Mouse (Mus musculus): ENCODE measurements around the gene Esyt3. TPM values are rescaled to one million over a fixed set of nuclear protein-coding genes. Genes with fewer than 3 reads are reported as not detected.

Gene Esyt3
- polyA plus RNA-seq, 1 experiment, result 4.9 TPM

DNA sequence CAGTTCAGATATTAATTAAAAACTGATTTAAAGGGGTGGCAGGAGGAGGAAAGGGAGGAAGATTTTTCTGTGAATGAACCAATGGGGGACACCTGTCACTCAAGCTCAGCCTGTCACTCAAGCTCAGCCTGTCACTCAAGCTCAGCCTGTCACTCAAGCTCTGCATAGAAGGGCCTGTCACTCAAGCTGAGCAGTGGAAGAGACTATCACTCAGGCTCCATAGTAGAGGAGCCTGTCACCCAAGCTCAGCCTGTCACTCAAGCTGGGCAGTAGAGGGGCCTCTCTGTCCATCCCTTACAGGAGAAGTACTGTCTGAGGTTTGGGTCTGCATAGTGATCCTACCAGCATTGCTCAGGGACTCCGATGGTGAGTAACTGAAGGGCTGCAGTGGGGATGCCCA lies 20.1 kb downstream of the Esyt3 start:
- Histone ChIP-seq H3K27me3 (ENCODE audit: control insufficient read depth, insufficient read depth, low read length, poor library complexity, severe bottlenecking) (no peaks in the 10 kb centered on the region), H3K4me1 (ENCODE audit: control insufficient read depth, insufficient read depth, low read length) (no peaks in the 10 kb centered on the region), H3K9ac (ENCODE audit: low read depth, poor library complexity, severe bottlenecking) (no peak overlapping the region), H3K9me3 (replicated peaks; ENCODE audit: control insufficient read depth, insufficient read depth, low read length, poor library complexity, severe bottlenecking) (no peaks in the 10 kb centered on the region), H3K27ac (ENCODE audit: insufficient read depth, low read length) (no peak overlapping the region), H3K36me3 (ENCODE audit: control insufficient read depth, insufficient read depth, low read length, poor library complexity, severe bottlenecking) (no peaks in the 10 kb centered on the region), H3K4me3 (ENCODE audit: low read depth, low read length) (no peak overlapping the region)
- TF ChIP-seq EP300 (IDR thresholded peaks at IDR 0.05; ENCODE audit: insufficient read depth, low read depth, low read length) (no peak), CTCF (IDR thresholded peaks at IDR 0.05; ENCODE audit: low read depth, low read length) (no peak), POLR2A (IDR thresholded peaks at IDR 0.05; ENCODE audit: insufficient read depth, low read length) (no peak)

DNA sequence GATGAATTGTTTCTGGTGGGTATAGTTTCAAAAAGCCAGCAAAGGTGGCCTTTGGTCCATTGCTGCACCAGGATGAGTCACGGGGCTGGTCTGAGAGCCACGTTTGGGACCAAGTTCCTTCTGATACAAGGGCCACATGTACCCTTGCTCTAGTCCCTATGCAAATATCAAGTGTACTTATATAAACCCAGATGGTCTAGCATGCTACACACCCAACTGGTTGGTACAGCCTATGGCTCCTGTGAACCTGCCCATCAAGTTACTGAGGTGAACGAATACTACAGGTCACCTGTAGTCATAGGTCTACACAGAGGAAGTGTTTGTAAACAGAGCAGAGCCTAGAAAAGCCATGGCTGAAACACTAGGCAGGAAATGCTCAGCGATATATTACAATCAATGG lies 21.8 kb downstream of the Esyt3 start:
- Histone ChIP-seq H3K4me1 (ENCODE audit: control insufficient read depth, insufficient read depth, low read length) (no peaks in the 10 kb centered on the region), H3K9ac (ENCODE audit: low read depth, poor library complexity, severe bottlenecking) (no peak overlapping the region), H3K9me3 (replicated peaks; ENCODE audit: control insufficient read depth, insufficient read depth, low read length, poor library complexity, severe bottlenecking) (no peaks in the 10 kb centered on the region), H3K27ac (ENCODE audit: insufficient read depth, low read length) (no peak overlapping the region), H3K4me3 (ENCODE audit: low read depth, low read length) (no peak overlapping the region), H3K27me3 (ENCODE audit: control insufficient read depth, insufficient read depth, low read length, poor library complexity, severe bottlenecking) (no peaks in the 10 kb centered on the region), H3K36me3 (ENCODE audit: control insufficient read depth, insufficient read depth, low read length, poor library complexity, severe bottlenecking) (no peaks in the 10 kb centered on the region)
- no peak for TF ChIP-seq POLR2A (IDR thresholded peaks at IDR 0.05; ENCODE audit: insufficient read depth, low read length)

DNA sequence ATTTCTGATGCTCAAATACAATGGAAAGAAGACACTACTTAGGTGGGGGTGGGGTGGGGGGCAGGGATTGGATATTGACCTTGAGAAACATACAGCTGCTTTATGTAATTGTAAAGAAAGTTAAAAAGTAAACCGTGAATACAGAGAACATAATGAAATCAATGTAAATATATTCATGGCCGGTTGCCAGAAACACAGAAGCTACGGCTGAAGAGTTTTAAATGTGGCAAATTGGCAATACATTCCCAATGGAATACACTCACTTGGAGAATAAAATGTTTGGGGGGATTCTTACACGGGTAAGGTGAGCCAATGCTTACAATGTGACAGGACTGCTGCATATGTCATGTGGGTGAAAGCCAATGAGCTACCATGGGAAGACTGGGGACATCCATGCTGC lies 31.5 kb downstream of the Esyt3 start:
- TF ChIP-seq POLR2A (IDR thresholded peaks at IDR 0.05; ENCODE audit: insufficient read depth, low read length) (no peak), EP300 (IDR thresholded peaks at IDR 0.05; ENCODE audit: insufficient read depth, low read depth, low read length) (no peak), CTCF (IDR thresholded peaks at IDR 0.05; ENCODE audit: low read depth, low read length) (no peak)

DNA sequence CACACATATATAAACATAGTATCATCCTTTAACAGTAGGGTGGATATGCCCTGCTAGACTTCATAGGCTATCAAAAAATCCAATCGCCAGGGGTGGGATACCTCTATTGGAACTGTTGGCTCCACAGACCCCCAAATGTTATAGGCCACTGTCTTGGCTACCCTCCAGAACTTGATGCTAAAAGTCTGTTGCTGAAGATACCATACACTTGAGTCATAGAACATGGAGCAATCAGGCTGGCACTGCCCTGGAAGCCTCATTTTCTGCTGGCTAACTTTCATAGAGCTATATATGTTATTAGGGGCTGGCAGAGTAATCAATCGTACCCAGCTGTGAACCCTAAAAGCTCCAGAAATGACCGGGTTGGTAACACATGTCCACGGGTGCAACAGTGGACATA lies 32.4 kb downstream of the Esyt3 start:
- H3K4me3 ChIP-seq (ENCODE audit: low read depth, low read length), result no peak overlapping the region
- TF ChIP-seq CTCF (IDR thresholded peaks at IDR 0.05; ENCODE audit: low read depth, low read length) (no peak), EP300 (IDR thresholded peaks at IDR 0.05; ENCODE audit: insufficient read depth, low read depth, low read length) (no peak), POLR2A (IDR thresholded peaks at IDR 0.05; ENCODE audit: insufficient read depth, low read length) (no peak)
- H3K9ac ChIP-seq (ENCODE audit: low read depth, poor library complexity, severe bottlenecking), result no peak overlapping the region
- H3K27me3 ChIP-seq (ENCODE audit: control insufficient read depth, insufficient read depth, low read length, poor library complexity, severe bottlenecking), result no peaks in the 10 kb centered on the region
- H3K36me3 ChIP-seq (ENCODE audit: control insufficient read depth, insufficient read depth, low read length, poor library complexity, severe bottlenecking), result no peaks in the 10 kb centered on the region
- H3K27ac ChIP-seq (ENCODE audit: insufficient read depth, low read length), result no peak overlapping the region
- no peaks in the 10 kb centered on the region for H3K9me3 ChIP-seq (replicated peaks; ENCODE audit: control insufficient read depth, insufficient read depth, low read length, poor library complexity, severe bottlenecking)
- no peaks in the 10 kb centered on the region for H3K4me1 ChIP-seq (ENCODE audit: control insufficient read depth, insufficient read depth, low read length)

More for the DNA sequence above, 31.5 kb downstream of the Esyt3 start:
- Histone ChIP-seq H3K4me1 (ENCODE audit: control insufficient read depth, insufficient read depth, low read length) (no peaks in the 10 kb centered on the region), H3K36me3 (ENCODE audit: control insufficient read depth, insufficient read depth, low read length, poor library complexity, severe bottlenecking) (no peaks in the 10 kb centered on the region), H3K27me3 (ENCODE audit: control insufficient read depth, insufficient read depth, low read length, poor library complexity, severe bottlenecking) (no peaks in the 10 kb centered on the region), H3K9ac (ENCODE audit: low read depth, poor library complexity, severe bottlenecking) (no peak overlapping the region), H3K27ac (ENCODE audit: insufficient read depth, low read length) (no peak overlapping the region), H3K9me3 (replicated peaks; ENCODE audit: control insufficient read depth, insufficient read depth, low read length, poor library complexity, severe bottlenecking) (no peaks in the 10 kb centered on the region), H3K4me3 (ENCODE audit: low read depth, low read length) (no peak overlapping the region)

- TF ChIP-seq CTCF (IDR thresholded peaks at IDR 0.05; ENCODE audit: low read depth, low read length), result no peak
- TF ChIP-seq POLR2A (IDR thresholded peaks at IDR 0.05; ENCODE audit: insufficient read depth, low read length), result no peak
- TF ChIP-seq EP300 (IDR thresholded peaks at IDR 0.05; ENCODE audit: insufficient read depth, low read depth, low read length), result no peak
- no peak overlapping the region for H3K4me3 ChIP-seq (ENCODE audit: low read depth, low read length)
- H3K4me1 ChIP-seq (ENCODE audit: control insufficient read depth, insufficient read depth, low read length), result no peaks in the 10 kb centered on the region
- H3K9ac ChIP-seq (ENCODE audit: low read depth, poor library complexity, severe bottlenecking), result no peak overlapping the region
- H3K27me3 ChIP-seq (ENCODE audit: control insufficient read depth, insufficient read depth, low read length, poor library complexity, severe bottlenecking), result no peaks in the 10 kb centered on the region
- no peaks in the 10 kb centered on the region for H3K36me3 ChIP-seq (ENCODE audit: control insufficient read depth, insufficient read depth, low read length, poor library complexity, severe bottlenecking)
- no peak overlapping the region for H3K27ac ChIP-seq (ENCODE audit: insufficient read depth, low read length)
- no peaks in the 10 kb centered on the region for H3K9me3 ChIP-seq (replicated peaks; ENCODE audit: control insufficient read depth, insufficient read depth, low read length, poor library complexity, severe bottlenecking)
These were observed 33.0 kb downstream of the Esyt3 start for GRCm38 (mm10) chr9:99325208-99325929.

- Histone ChIP-seq H3K9ac (ENCODE audit: low read depth, poor library complexity, severe bottlenecking) (no peak overlapping the region), H3K27ac (ENCODE audit: insufficient read depth, low read length) (no peak overlapping the region), H3K4me1 (ENCODE audit: control insufficient read depth, insufficient read depth, low read length) (no peaks in the 10 kb centered on the region), H3K9me3 (replicated peaks; ENCODE audit: control insufficient read depth, insufficient read depth, low read length, poor library complexity, severe bottlenecking) (no peaks in the 10 kb centered on the region), H3K4me3 (ENCODE audit: low read depth, low read length) (no peak overlapping the region), H3K36me3 (ENCODE audit: control insufficient read depth, insufficient read depth, low read length, poor library complexity, severe bottlenecking) (no peaks in the 10 kb centered on the region), H3K27me3 (ENCODE audit: control insufficient read depth, insufficient read depth, low read length, poor library complexity, severe bottlenecking) (no peaks in the 10 kb centered on the region)
- TF ChIP-seq CTCF (IDR thresholded peaks at IDR 0.05; ENCODE audit: low read depth, low read length) (no peak), POLR2A (IDR thresholded peaks at IDR 0.05; ENCODE audit: insufficient read depth, low read length) (no peak), EP300 (IDR thresholded peaks at IDR 0.05; ENCODE audit: insufficient read depth, low read depth, low read length) (no peak)
These were observed 38.4 kb downstream of the Esyt3 start for GRCm38 (mm10) chr9:99320006-99320405.
